8 mouse cellular contexts compared by ENCODE assay signal in genomic region chr7:80371041-80371751, GRCm38 (mm10). TPM values are rescaled to one million over a fixed set of nuclear protein-coding genes. Genes with fewer than 3 reads are reported as not detected.
A peak's percentile ranks its signal among the peaks of the same experiment; 100 is the strongest.
DNase-seq lines count a peak whose midpoint lies in the region; ATAC-seq lines count a peak whose summit lies in the region.

TSS of gene Man2a2 (minus strand) at chr7:80371375.

- H3K36me3 ChIP-seq in forebrain, embryonic 10.5 days (replicated peaks), result peaks cover 28% of the 10 kb centered on the region
- peaks cover 26% of the 10 kb centered on the region for H3K36me3 ChIP-seq in heart, embryonic 14.5 days (ENCODE audit: control insufficient read depth, insufficient read depth, low read length)
- peaks cover 14% of the 10 kb centered on the region for H3K36me3 ChIP-seq in liver, embryonic 13.5 days
- H3K36me3 ChIP-seq in splenic B cell, adult 2 months (ENCODE audit: control insufficient read depth, insufficient read depth, low read length, poor library complexity, severe bottlenecking), result no peaks in the 10 kb centered on the region; the same call in 1 of the 2 replicates

- H3K9me3 ChIP-seq in forebrain, embryonic 10.5 days, result no peaks in the 10 kb centered on the region
- no peaks in the 10 kb centered on the region for H3K9me3 ChIP-seq in heart, embryonic 14.5 days (ENCODE audit: control insufficient read depth, low read length)
- H3K9me3 ChIP-seq in liver, embryonic 13.5 days (replicated peaks), result no peaks in the 10 kb centered on the region

- H3K27ac ChIP-seq in forebrain, embryonic 10.5 days, result peak within 1 kb of the TSS; percentile 94
- peak within 1 kb of the TSS; percentile 78 to 84 for H3K27ac ChIP-seq in heart, embryonic 14.5 days (replicated peaks in 1 of 2; ENCODE audit: control insufficient read depth in 1 of 2, insufficient read depth in 1 of 2, low read depth in 2 of 2, low read length in 2 of 2)
- peak within 1 kb of the TSS; percentile 19 for H3K27ac ChIP-seq in liver, embryonic 13.5 days

- H3K4me3 ChIP-seq in forebrain, embryonic 10.5 days, result peak within 1 kb of the TSS; percentile 97
- peak within 1 kb of the TSS; percentile 70 to 89 for H3K4me3 ChIP-seq in heart, embryonic 14.5 days (ENCODE audit: control insufficient read depth in 1 of 2, insufficient read depth in 1 of 2, low read depth in 1 of 2, low read length in 2 of 2)
- H3K4me3 ChIP-seq in liver, embryonic 13.5 days (replicated peaks), result peak within 1 kb of the TSS; percentile 73

- peak within 1 kb of the TSS; percentile 82 for H3K9ac ChIP-seq in heart, embryonic 14.5 days (ENCODE audit: low read length)
- H3K9ac ChIP-seq in liver, embryonic 13.5 days, result peak within 1 kb of the TSS; percentile 76

- DNase-seq in A20 (ENCODE audit: low read depth, low spot score), result peak; percentile 86
- DNase-seq in adrenal gland, postnatal 25 days, result peak; percentile 87
- peak; percentile 54 for DNase-seq in forebrain, embryonic 10.5 days (ENCODE audit: extremely low spot score, low spot score)
- DNase-seq in kidney, postnatal 10 days, result peak; percentile 91
- DNase-seq in liver, embryonic 13.5 days, result peak; percentile 42
- peak; percentile 45 to 76 for DNase-seq in natural killer cell, adult 2 months (ENCODE audit: low spot score in 2 of 2)
- DNase-seq in splenic B cell, adult 2 months (ENCODE audit: low read depth, low spot score), result peak; percentile 82

- peak within 1 kb of the TSS; percentile 76 for H3K4me2 ChIP-seq in heart, embryonic 14.5 days (ENCODE audit: low read length)
- peak within 1 kb of the TSS; percentile 94 for H3K4me2 ChIP-seq in liver, embryonic 13.5 days

- peaks cover 27% of the 10 kb centered on the region for H3K4me1 ChIP-seq in forebrain, embryonic 10.5 days
- H3K4me1 ChIP-seq in heart, embryonic 14.5 days (ENCODE audit: control insufficient read depth in 2 of 2, insufficient read depth in 2 of 2, low read length in 2 of 2), result peaks cover 11 to 20% of the 10 kb centered on the region in 2 experiments
- peaks cover 39% of the 10 kb centered on the region for H3K4me1 ChIP-seq in liver, embryonic 13.5 days (replicated peaks)

- WGBS in forebrain, embryonic 10.5 days, result under 1% methylated on average over 82 of the region's 86 CpGs
- WGBS in heart, embryonic 14.5 days, result under 1% methylated on average over 85 of the region's 86 CpGs
- under 1% methylated on average over 85 of the region's 86 CpGs for WGBS in liver, embryonic 13.5 days (ENCODE audit: insufficient replicate concordance)

- peak; percentile 63 for ATAC-seq in heart, embryonic 14.5 days (ENCODE audit: insufficient number of reproducible peaks, insufficient read depth, low FRiP score, low read depth)
- ATAC-seq in liver, embryonic 13.5 days (ENCODE audit: low read depth), result peak; percentile 62

- no peaks in the 10 kb centered on the region for H3K27me3 ChIP-seq in forebrain, embryonic 10.5 days (ENCODE audit: poor library complexity, severe bottlenecking)
- no peaks in the 10 kb centered on the region for H3K27me3 ChIP-seq in heart, embryonic 14.5 days (ENCODE audit: control insufficient read depth, insufficient read depth, low read length)
- H3K27me3 ChIP-seq in liver, embryonic 13.5 days, result peaks cover 39% of the 10 kb centered on the region
- no peaks in the 10 kb centered on the region for H3K27me3 ChIP-seq in splenic B cell, adult 2 months (ENCODE audit: control insufficient read depth, insufficient read depth, low read length, poor library complexity, severe bottlenecking)

RNA-seq across cellular contexts. Expression of gene Man2a2, which starts in this region (rescaled TPM):
- 92.6 and 109 TPM in 2 replicates for total RNA-seq in adrenal gland, postnatal 25 days (2021)
- polyA plus RNA-seq in forebrain, embryonic 10.5 days (2016; fragmentation: Nextera tagmentation; extraction: Ambion mirVana), result 17.0 and 17.8 TPM in 2 replicates
- polyA plus RNA-seq in heart, embryonic 14.5 days (2014; fragmentation: Nextera tagmentation; extraction: Ambion mirVana), result 15.9 and 19.5 TPM in 2 replicates
- 2.2 and 2.6 TPM in 2 replicates for polyA plus RNA-seq in liver, embryonic 13.5 days (2015; fragmentation: Nextera tagmentation; extraction: Ambion mirVana)

Comparison
In these comparisons a context has a peak if more than half of its experiments do, and no peak if none do; other contexts are left out.
1. Peak in every context shown above with its lines: DNase-seq, ATAC-seq, H3K4me3 ChIP-seq and H3K27ac ChIP-seq.
2. H3K27ac ChIP-seq: peak in every context shown above with its lines; median percentile 94 in forebrain, embryonic 10.5 days; 81 in heart, embryonic 14.5 days; 19 in liver, embryonic 13.5 days.